Mouse (Mus musculus) hindbrain, embryonic 13.5 days (tissue): ENCODE results near the gene C4bp. TPM values are rescaled to one million over a fixed set of nuclear protein-coding genes. Genes with fewer than 3 reads are reported as not detected.
"Not testable (repeated sequence)": the region's sequence is repeated elsewhere in the genome, so short reads cannot be mapped to it uniquely, and the experiment has no call there.

Experiments
- ATAC-seq: fragments of 200-750 bp; cut with Nextera tagmentation; 2 replicates; pipeline ENCODE4 v1.8.0; 2017; ENCODE audit warnings: moderate TSS enrichment; ENCODE audit not compliant: low FRiP score
- H3K27ac ChIP-seq: fragments of 300-500 bp; sonication (generic); 2 replicates; pipeline ENCODE4 v1.5.1; 2015; ENCODE audit warnings: inconsistent platforms, mild to moderate bottlenecking, moderate library complexity
- H3K27me3 ChIP-seq: fragments of 300-500 bp; sonication (generic); 2 replicates; pipeline ENCODE4 v1.6.1; 2015; ENCODE audit warnings: mild to moderate bottlenecking, inconsistent platforms
- H3K36me3 ChIP-seq: fragments of 300-500 bp; sonication (generic); 2 replicates; pipeline ENCODE4 v1.6.1; 2015; ENCODE audit warnings: mild to moderate bottlenecking, inconsistent platforms
- H3K4me1 ChIP-seq: fragments of 300-500 bp; sonication (generic); replicated peaks from 2 replicates; pipeline ENCODE4 v1.6.1; 2015; ENCODE audit warnings: inconsistent platforms
- H3K4me2 ChIP-seq: fragments of 300-500 bp; sonication (generic); 2 replicates; pipeline ENCODE4 v1.6.1; 2015; ENCODE audit warnings: inconsistent platforms, mild to moderate bottlenecking, moderate library complexity
- H3K4me3 ChIP-seq: fragments of 300-500 bp; sonication (generic); 2 replicates; pipeline ENCODE4 v1.5.1; 2015; ENCODE audit warnings: mild to moderate bottlenecking, inconsistent platforms
- H3K9ac ChIP-seq: fragments of 300-500 bp; sonication (generic); 2 replicates; pipeline ENCODE4 v1.6.1; 2015; ENCODE audit warnings: mild to moderate bottlenecking, inconsistent platforms
- H3K9me3 ChIP-seq: fragments of 300-500 bp; sonication (generic); 2 replicates; pipeline ENCODE4 v1.6.1; 2016; ENCODE audit warnings: inconsistent platforms
- WGBS: fragments of 180-500 bp; shearing (Covaris S2); methylation state at CpG from one replicate; pipeline ENCODE4 v1.1.7; 2015; 5-methylcytosine and 5-hydroxymethylcytosine counted together
- polyA plus RNA-seq: library from polyadenylated mRNA; unstranded; fragments of >200 nt; fragmentation: Nextera tagmentation; extraction: Ambion mirVana; gene quantifications from 2 replicates; pipeline ENCODE4 v1.2.1, GENCODE M21; 2015

Gene C4bp
- polyA plus RNA-seq: not detected in 2 replicates

DNA sequence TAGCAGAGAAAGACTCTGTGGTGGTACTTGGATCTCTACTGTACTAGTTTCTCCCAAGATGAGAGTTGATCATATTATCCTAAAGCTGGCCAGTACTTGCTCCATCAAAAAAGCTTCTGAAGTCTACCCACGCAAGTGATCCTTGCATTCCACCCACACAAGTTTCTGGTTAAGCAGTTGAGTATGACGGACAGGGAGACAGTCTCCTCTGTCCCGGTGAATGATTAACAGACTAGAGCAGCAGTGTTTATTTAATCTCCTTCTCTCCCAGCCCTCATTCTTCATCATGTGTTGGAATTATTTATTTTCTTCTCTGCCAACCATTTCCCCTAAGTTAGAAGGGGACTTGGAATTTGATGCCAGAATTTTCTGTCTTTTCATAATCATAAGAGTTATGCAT is at the start of gene C4bp:
TSS of gene C4bp (minus strand) at position 179 of the 400 bp plus-strand sequence.
- Histone ChIP-seq H3K4me1 (no peaks in the 10 kb centered on the region), H3K36me3 (no peaks in the 10 kb centered on the region), H3K27ac (no peak within 1 kb of the TSS), H3K4me3 (no peak within 1 kb of the TSS), H3K9ac (no peak within 1 kb of the TSS), H3K4me2 (no peak within 1 kb of the TSS), H3K27me3 (no peaks in the 10 kb centered on the region), H3K9me3 (no peaks in the 10 kb centered on the region)
- WGBS: 82% methylated on average over 3 of the region's 3 CpGs
- ATAC-seq: no peak

DNA sequence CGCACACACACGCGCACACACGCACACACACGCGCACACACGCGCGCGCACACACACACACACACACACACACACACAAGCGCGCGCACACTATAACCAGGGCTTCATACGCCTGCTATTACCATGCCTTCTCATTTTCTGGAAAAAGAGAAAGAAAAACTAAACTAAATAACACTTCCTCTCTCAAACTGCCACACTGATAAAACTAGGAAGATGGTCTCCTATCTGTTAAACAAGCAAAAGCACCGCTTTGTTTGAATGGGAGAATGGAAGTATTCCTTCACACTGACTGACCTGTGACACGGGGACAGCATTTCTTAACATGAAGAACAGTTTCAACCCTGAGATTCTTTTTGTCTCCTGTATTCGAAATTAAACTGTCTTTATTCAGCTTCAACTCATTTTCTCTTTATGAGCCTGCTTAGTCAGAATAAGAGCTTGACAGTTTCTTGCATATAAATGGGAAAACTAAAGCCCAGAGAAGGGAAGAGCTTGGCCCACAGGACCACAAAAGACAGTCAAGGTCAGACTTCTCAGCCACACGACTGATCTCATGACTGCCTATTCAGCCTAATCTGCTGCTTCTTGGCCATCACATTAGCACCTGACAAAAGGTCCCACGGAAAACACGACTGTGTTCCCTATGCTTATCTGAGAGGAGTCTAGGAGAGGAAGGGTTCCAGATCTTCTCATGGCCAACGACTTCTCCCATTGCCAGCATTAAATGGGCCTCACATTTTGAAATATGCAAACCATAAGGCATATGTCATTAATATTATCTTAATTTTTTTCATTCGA is 49.0 kb upstream of the C4bp start:
- Histone ChIP-seq H3K4me2 (no peak overlapping the region), H3K9me3 (no peaks in the 10 kb centered on the region), H3K4me3 (no peak overlapping the region), H3K27ac (no peak overlapping the region), H3K36me3 (peaks cover 59% of the 10 kb centered on the region), H3K4me1 (peaks cover 9% of the 10 kb centered on the region; the same call in 1 of the 2 replicates), H3K27me3 (no peaks in the 10 kb centered on the region), H3K9ac (no peak overlapping the region)
- no peak for ATAC-seq
- 88% methylated on average over 22 of the region's 22 CpGs for WGBS

DNA sequence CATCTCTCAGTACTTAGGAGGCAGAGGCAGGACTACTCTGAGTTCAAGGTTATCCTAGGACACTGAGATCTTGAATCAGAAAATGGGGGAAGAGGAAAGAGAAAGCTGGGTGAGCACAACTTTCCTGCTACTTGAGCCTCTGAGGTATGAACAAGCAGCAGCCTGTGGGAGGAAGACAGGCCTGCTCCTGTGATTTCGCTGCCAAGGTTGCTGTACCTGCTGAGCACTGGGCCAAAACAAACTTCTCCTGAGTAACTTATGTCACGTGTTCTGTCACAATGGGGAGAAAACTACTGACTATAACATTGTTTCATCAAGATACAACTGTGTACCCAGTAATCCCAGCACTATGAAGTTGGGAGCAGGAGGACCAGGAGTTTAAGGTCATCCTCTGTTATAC is 42.2 kb upstream of the C4bp start:
- Histone ChIP-seq H3K4me2 (no peak overlapping the region), H3K36me3 (peaks cover 93% of the 10 kb centered on the region)
- 85% methylated on average over 2 of the region's 2 CpGs for WGBS

DNA sequence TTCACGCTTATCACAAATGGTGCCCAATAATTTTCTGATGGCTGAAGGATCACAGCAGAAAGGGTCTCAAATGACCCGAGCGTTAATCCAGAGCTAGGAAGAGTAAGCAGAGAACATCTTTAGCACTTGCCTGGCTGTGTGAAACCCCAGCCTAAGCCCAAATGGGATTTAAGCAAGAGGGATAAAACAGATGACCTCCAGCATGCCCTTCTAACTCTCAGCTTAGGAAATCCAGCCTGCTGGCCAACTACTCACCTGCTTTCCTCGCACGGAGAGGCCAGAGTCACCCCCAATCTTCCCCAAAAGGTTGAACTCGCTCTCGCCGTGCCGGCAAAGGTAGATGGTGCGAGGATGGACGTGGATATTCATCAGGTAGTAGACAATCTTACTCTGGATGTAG is 40.5 kb upstream of the C4bp start:
- Histone ChIP-seq H3K9me3 (no peaks in the 10 kb centered on the region), H3K4me1 (no peaks in the 10 kb centered on the region), H3K36me3 (peaks cover 93% of the 10 kb centered on the region), H3K4me3 (no peak overlapping the region), H3K4me2 (no peak overlapping the region), H3K9ac (no peak overlapping the region), H3K27me3 (no peaks in the 10 kb centered on the region), H3K27ac (no peak overlapping the region)
- no peak for ATAC-seq
- 97% methylated on average over 11 of the region's 11 CpGs for WGBS

More for the DNA sequence above, 42.2 kb upstream of the C4bp start:
- H3K4me1 ChIP-seq: no peaks in the 10 kb centered on the region
- no peaks in the 10 kb centered on the region for H3K27me3 ChIP-seq
- no peaks in the 10 kb centered on the region for H3K9me3 ChIP-seq
- H3K4me3 ChIP-seq: no peak overlapping the region
- no peak overlapping the region for H3K27ac ChIP-seq
- H3K9ac ChIP-seq: no peak overlapping the region
- no peak for ATAC-seq

DNA sequence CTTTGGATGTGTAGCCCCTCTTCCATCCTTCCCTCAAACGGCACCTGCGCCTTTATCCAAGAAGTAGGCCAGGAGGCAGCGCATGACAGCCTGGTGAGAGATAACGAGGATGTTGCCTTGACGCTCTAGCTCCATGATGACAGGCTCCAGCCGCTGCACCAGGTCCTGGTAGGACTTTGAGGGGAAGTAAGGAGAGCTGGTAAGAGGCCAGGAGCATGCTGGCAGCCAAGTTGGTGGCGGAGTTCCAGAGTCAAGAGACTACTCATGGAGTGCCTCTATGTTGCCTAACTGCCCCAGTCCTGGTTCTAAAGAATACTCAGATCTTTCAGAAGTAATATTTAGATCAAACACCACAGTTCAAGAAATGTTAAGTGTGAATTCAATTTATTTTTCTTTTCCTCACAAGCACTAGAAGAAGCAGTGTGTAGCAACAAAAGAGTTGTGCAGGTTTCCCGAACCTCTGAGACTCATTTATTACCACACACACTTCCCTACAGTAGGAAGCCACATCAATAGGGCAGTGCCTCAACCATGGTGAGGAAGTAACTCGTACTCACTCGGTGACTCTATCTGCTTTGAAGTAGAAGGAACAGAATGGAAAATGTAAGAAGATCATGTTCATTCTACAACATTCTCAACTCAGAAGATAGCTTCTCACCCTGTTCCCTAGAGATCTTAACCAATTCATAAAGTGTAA is 38.7 kb upstream of the C4bp start:
- Histone ChIP-seq H3K27ac (no peak overlapping the region), H3K4me2 (no peak overlapping the region), H3K4me3 (no peak overlapping the region), H3K4me1 (no peaks in the 10 kb centered on the region), H3K36me3 (peaks cover 83% of the 10 kb centered on the region), H3K27me3 (no peaks in the 10 kb centered on the region), H3K9ac (no peak overlapping the region), H3K9me3 (no peaks in the 10 kb centered on the region)
- 97% methylated on average over 10 of the region's 10 CpGs for WGBS
- ATAC-seq: no peak

DNA sequence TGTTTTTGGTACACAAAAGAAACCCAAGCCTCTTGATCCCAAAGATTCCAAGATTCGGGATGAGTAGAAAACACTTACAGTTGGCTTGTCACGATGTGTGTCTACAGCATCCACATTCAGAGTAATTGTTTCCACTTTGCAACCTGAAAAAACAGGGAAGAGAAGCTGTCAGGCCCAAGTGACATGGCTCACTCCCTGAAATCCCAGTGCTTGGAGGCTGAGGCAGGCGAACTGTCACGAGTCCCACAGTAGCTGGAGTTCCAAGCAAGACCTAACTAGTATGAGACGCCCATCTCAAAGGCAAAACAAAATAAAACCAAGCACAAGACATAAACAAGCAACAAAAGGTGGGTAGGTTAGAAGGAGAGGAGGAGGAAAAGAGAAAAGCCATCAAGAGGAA is 37.2 kb upstream of the C4bp start:
- 94% methylated on average over 5 of the region's 5 CpGs for WGBS
- no peak overlapping the region for H3K9ac ChIP-seq
- H3K27me3 ChIP-seq: no peaks in the 10 kb centered on the region
- ATAC-seq: no peak
- no peaks in the 10 kb centered on the region for H3K4me1 ChIP-seq
- no peaks in the 10 kb centered on the region for H3K9me3 ChIP-seq
- no peak overlapping the region for H3K4me2 ChIP-seq
- peaks cover 77% of the 10 kb centered on the region for H3K36me3 ChIP-seq
- H3K4me3 ChIP-seq: no peak overlapping the region
- no peak overlapping the region for H3K27ac ChIP-seq

DNA sequence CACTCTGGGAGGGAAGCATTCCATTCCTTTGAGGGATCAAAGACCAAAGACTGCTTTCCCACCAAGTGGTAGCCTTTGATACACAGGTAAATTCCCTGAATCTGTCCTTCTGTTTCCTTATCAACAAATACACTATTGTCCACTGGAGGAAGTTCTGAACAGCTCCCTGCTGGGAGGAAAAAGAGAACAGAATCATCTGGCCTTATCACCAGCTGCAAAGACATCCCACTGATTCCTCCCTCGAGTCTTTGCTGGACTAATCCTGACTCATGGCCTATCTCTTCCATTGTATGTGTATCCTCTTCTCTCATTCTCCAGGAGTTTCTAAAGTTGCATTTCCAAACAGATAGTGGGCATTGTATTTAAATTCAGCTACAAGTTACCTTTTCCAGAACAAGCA is 22.5 kb upstream of the C4bp start:
- WGBS: 60% methylated on average over 1 of the region's 1 CpGs
- no peak overlapping the region for H3K4me2 ChIP-seq
- ATAC-seq: no peak

DNA sequence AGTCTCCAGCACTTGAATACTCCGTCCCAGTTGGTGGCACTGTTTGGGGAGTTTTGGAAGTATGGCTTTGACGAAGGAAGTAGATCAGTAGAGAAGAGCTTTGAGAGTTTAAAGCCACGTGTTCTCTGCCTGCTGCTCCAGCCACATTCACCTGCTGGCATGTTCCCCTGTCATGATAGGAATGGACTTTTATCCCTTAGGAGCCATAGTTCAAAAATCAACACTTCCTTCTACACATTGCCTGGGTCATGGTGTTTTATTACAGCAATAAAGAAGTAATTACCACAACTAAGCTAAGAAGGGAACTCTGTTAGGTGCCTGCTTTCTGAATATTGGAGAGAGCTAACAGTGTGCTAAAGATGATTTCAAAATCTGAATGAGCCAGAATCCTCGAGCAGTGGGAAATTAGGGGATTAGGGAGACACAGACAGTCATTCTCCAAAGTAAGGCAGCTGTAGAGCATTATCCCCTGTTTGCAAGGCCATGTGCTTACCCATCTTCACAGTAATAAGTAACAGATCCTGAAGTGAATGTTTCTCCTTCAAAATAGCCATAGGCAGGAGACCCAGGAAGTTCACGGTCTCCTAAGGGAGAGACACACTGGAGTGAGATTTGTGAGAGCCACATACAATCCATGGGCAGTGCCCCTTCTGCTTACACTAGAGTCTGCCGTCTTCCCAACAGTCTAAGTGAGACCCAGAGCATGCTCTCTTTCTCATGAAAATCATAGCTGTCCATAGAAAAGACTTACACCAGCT is 20.4 kb upstream of the C4bp start:
- Histone ChIP-seq H3K4me1 (no peaks in the 10 kb centered on the region), H3K27ac (no peak overlapping the region), H3K36me3 (no peaks in the 10 kb centered on the region), H3K9me3 (no peaks in the 10 kb centered on the region), H3K27me3 (no peaks in the 10 kb centered on the region), H3K4me3 (no peak overlapping the region), H3K4me2 (no peak overlapping the region), H3K9ac (no peak overlapping the region)
- WGBS: 84% methylated on average over 6 of the region's 6 CpGs
- no peak for ATAC-seq

More for the DNA sequence above, 22.5 kb upstream of the C4bp start:
- H3K4me1 ChIP-seq: no peaks in the 10 kb centered on the region
- H3K9me3 ChIP-seq: peaks cover 3% of the 10 kb centered on the region; the same call in 1 of the 2 replicates
- H3K36me3 ChIP-seq: peaks cover 15% of the 10 kb centered on the region
- no peaks in the 10 kb centered on the region for H3K27me3 ChIP-seq
- no peak overlapping the region for H3K9ac ChIP-seq
- no peak overlapping the region for H3K27ac ChIP-seq
- no peak overlapping the region for H3K4me3 ChIP-seq

DNA sequence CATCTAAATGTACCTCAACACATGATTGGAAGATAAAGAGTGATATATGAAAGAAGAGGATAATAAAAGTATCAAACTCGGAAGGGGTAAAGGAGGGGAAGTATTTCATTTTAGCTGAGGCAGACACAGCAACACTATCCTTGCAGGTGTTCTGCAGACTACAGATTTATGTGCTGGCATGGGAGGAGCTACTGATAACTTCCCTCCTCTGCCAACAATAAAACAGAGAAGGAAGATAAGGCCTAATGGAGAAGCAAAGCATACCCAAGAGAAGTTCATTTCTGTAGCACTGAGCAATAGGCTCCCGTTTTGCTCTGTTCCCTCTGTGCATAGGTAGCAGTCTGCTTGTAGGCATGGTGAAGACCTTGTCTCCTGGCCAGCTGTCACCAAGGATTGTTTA is 19.6 kb upstream of the C4bp start:
- no peak for ATAC-seq
- no peaks in the 10 kb centered on the region for H3K4me1 ChIP-seq
- no peak overlapping the region for H3K27ac ChIP-seq
- no peaks in the 10 kb centered on the region for H3K36me3 ChIP-seq
- H3K9ac ChIP-seq: no peak overlapping the region
- no peaks in the 10 kb centered on the region for H3K9me3 ChIP-seq
- no peak overlapping the region for H3K4me3 ChIP-seq
- 93% methylated on average over 2 of the region's 2 CpGs for WGBS
- no peaks in the 10 kb centered on the region for H3K27me3 ChIP-seq
- H3K4me2 ChIP-seq: no peak overlapping the region

DNA sequence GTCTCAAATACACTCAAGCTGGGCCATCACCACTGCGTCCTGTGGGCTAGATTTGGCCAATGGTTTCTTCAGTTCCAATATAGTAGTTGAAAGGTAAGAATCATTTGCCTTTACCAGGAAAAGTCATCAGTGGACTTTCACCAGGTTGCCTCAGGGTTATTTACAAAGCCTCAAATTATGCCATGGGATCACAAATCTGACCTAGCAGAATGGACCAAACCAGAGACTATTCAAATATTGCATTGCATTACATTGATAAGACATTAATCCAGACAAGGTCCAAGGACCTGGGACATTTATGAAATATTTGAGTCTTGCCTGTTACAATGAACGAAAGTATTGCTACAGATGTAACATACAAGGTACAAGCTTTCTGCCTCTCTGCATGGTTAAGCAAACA is 17.1 kb upstream of the C4bp start:
- 91% methylated on average over 2 of the region's 2 CpGs for WGBS

DNA sequence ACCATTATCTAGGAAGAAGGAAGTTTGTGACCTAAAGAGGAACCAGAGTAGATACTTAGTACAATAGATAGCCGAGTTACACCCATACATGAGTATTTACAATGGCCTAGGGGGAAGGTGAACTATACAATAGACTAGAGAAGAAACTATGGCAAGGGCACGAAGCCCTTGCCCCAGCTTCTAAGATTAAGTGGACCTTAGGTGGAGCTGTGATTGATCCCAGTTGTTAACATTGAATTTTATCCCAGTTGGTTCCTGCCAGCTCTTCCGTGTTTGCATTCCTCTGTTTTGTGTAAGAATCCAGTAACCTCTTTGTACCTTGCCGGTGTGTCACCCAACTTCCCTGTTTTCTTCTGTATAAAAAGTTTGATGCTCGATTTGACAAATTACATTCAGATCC is 2.1 kb upstream of the C4bp start:
- not testable (repeated sequence) for H3K4me2 ChIP-seq, H3K9me3 ChIP-seq, H3K4me1 ChIP-seq, ATAC-seq, H3K36me3 ChIP-seq, H3K27ac ChIP-seq, H3K27me3 ChIP-seq, H3K4me3 ChIP-seq, H3K9ac ChIP-seq
- WGBS: 91% methylated on average over 5 of the region's 5 CpGs

More for the DNA sequence above, 17.1 kb upstream of the C4bp start:
- no peaks in the 10 kb centered on the region for H3K27me3 ChIP-seq
- no peak overlapping the region for H3K9ac ChIP-seq
- no peaks in the 10 kb centered on the region for H3K4me1 ChIP-seq
- no peak overlapping the region for H3K4me3 ChIP-seq
- ATAC-seq: no peak
- H3K9me3 ChIP-seq: no peaks in the 10 kb centered on the region
- H3K36me3 ChIP-seq: no peaks in the 10 kb centered on the region
- no peak overlapping the region for H3K4me2 ChIP-seq
- no peak overlapping the region for H3K27ac ChIP-seq

DNA sequence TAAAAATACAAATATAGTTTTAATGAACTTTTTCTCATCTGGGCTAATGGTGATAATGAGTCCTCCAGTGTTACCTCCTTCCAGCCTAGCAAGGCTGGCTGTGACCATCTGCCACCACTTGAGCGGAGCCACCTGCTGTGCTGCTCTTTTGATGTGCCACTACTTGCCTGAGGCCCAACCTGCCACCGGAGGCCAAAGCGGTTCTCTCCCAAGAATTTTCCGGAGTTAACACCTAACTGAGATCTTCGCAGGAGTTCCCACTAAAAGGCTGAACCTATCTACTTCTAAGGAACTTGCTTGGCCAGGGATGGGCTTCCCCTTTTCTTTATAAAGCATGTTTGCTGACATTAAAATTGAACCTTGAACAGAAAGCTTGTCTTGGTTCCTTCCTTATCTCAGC is 1.8 kb downstream of the C4bp start:
- H3K4me1 ChIP-seq, ATAC-seq, H3K27ac ChIP-seq, H3K9ac ChIP-seq, H3K4me2 ChIP-seq, H3K36me3 ChIP-seq, H3K4me3 ChIP-seq, H3K9me3 ChIP-seq, H3K27me3 ChIP-seq: not testable (repeated sequence)
- 40% methylated on average over 5 of the region's 5 CpGs for WGBS
